Mouse (Mus musculus): ENCODE measurements around the gene Ppif.

GRCm38 (mm10) chr14:25736140-25736539 lies 42.2 kb downstream of the Ppif start:
- TF ChIP-seq CTCF (IDR thresholded peaks at IDR 0.05; ENCODE audit: insufficient read depth, low read length) (no peak), POLR2A (IDR thresholded peaks at IDR 0.05; ENCODE audit: borderline replicate concordance, extremely low read depth, low read depth, low read length) (no peak)
